Mouse (Mus musculus): ENCODE measurements around the gene Olfr729.

Gene Olfr729

DNA sequence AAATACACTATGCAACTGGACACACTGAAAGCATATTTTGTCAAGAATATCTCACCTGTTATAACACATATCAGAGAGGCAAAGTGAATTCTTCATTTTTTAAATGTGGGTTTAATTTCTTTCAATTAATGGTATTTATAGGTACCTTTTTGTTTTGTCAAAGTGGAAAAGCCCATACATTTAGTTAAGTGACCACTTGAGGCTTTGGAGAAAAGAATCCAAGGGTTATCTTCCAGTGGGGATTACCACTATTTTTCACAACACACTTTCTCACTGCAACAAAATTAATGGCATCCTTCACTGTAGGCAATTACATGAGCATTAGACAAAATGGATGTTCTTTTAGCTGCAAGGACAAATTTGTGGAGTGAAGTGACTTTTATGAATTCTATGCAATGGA, at the start of gene Olfr729:
Olfr729 (minus strand) TSS at position 101 of the 400 bp plus-strand sequence.
- no peak for DNase-seq (ENCODE audit: low read depth, low spot score)

DNA sequence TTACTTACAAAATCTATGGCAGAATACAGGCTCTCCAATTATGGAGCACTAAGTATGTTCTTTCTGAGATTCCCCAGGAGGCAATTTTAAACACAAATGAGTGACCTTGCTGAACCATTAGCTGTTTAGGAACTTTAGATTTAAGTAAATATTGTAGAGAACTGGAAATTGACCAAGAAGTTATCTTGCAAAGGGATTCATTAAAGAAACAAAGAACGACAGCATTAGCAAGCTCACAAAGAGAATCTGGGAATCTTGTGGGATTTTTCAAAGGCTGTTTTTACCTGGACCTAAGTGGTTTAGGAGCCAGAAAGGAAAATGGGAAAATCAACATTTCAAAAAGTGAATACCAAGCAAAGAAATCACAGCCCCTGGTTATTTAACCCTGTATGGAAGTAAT, 35.4 kb upstream of the Olfr729 start, which contains the start of gene Olfr730:
Olfr730 (minus strand) TSS at position 101 of the 400 bp plus-strand sequence.
- DNase-seq (ENCODE audit: low read depth, low spot score) = no peak

DNA sequence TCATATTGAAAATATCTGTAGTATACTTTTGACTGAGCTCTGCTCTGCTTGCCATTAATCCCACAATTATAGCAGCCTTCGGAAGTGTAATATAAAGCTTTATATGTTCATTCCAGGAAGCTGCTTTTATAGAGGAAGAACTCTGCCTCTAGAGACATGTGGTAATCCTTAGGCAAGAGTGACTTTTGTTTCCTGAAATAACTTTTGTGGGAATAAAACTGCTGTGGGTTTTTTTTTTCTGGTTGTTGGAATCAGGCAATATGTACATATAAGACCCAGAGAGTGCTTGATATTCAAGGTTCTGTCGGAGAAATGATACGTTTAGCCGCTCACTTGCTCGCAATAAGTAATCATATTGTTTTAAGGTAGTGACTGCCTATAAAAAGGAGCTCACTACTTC, 10.1 kb downstream of the Olfr729 start, which contains the start of gene Olfr728:
Olfr728 (minus strand) TSS at position 101 of the 400 bp plus-strand sequence.
- DNase-seq (ENCODE audit: low read depth, low spot score) = no peak

DNA sequence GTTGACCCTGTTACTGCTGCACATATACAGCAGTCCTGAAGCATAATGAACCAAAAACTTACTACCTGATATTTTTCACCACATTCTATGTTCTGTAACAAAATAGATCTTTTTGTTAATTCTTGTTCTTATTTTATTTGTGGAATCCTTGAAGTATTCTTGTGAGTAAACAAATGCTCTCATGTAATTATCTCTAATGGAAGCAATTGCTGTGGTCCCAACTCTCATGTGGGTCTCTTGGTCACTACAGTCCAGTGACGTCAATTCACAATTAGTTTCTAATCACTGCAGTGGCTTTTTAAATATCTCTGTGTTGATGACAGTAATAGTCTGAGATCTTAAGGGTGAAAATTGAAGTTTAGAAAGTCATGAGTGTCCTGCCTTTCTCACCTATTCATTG, 29.8 kb downstream of the Olfr729 start, which contains the start of gene Olfr727:
Olfr727 (plus strand) TSS at position 301 of the 400 bp plus-strand sequence.
- no peak for DNase-seq (ENCODE audit: low read depth, low spot score)

Measured in brain, embryonic 18.5 days (tissue).